Mouse (Mus musculus): Measurements from ENCODE around the gene Cdh19. TPM values are rescaled to one million over a fixed set of nuclear protein-coding genes. Genes with fewer than 3 reads are reported as not detected.

The Cdh19 gene
- not detected in 2 replicates for polyA plus RNA-seq (2012; ENCODE audit: low replicate concordance)

DNA sequence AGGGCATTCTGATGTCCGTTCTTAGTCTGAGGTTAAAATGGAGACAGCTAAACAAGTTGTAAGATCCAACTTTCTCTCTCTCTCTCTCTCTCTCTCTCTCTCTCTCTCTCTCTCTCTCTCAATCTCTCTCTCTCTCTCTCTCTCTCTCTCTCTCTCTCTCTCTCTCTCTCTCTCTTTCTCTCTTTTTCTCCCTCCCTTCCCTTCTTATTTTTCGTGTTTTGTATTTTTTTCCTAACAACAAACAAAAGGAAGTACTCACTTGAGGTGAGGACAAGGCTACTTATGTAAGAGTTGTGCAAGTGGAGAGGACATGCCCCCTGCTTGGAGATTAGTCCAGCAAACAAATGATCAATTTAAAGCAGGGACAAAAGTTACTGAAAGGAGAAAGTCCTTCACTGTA, at the start of gene Cdh19:
TSS of gene Cdh19 (minus strand) at position 101 of the 400 bp plus-strand sequence.

